Mouse (Mus musculus): ENCODE results near the gene Evx2.

GRCm38 (mm10) chr2:74671847-74672246 lies 12.5 kb upstream of the Evx2 start:
- TF ChIP-seq CTCF (IDR thresholded peaks at IDR 0.05; ENCODE audit: low read depth, low read length) (no peak), POLR2A (IDR thresholded peaks at IDR 0.05; ENCODE audit: borderline replicate concordance, low read depth, low read length) (no peak)
